Mouse (Mus musculus) monocyte, adult 5-6 weeks (primary cell): ENCODE measurements at regions not wholly inside any gene's neighbourhood (a gene's known extent, or its start where the extent isn't known, plus 50 kb on each side); places are given as distances from the start of the nearest gene placed in this dataset.

Experiments used
- ATAC-seq: fragments of 153-309, 156-312 bp; replicated peaks from 2 replicates; pipeline ENCODE4 v1.8.0; 2017; ENCODE audit warnings: mild to moderate bottlenecking; ENCODE audit not compliant: low TSS enrichment, insufficient number of reproducible peaks, severe bottlenecking, poor library complexity, low FRiP score

GRCm38 (mm10) chr3:143384357-143384756, 502.6 kb upstream of the Pkn2 start:
- no peak for ATAC-seq

GRCm38 (mm10) chr3:143379193-143379592, 497.4 kb upstream of the Pkn2 start:
- no peak for ATAC-seq

GRCm38 (mm10) chr3:143377446-143377845, 495.6 kb upstream of the Pkn2 start:
- no peak for ATAC-seq

GRCm38 (mm10) chr3:143375527-143376061, 493.8 kb upstream of the Pkn2 start:
- no peak for ATAC-seq

- ATAC-seq = no peak
Observed at GRCm38 (mm10) chr3:143373501-143373900, 491.7 kb upstream of the Pkn2 start.

- ATAC-seq = no peak
Observed at GRCm38 (mm10) chr3:143369002-143369401, 487.2 kb upstream of the Pkn2 start.

GRCm38 (mm10) chr3:143340032-143340431, 458.2 kb upstream of the Pkn2 start:
- no peak for ATAC-seq

- ATAC-seq = no peak
Observed at GRCm38 (mm10) chr3:143333339-143333738, 451.5 kb upstream of the Pkn2 start.

GRCm38 (mm10) chr3:143328521-143328920, 446.7 kb upstream of the Pkn2 start:
- no peak for ATAC-seq

- ATAC-seq = no peak
Observed at GRCm38 (mm10) chr3:143327652-143328051, 445.8 kb upstream of the Pkn2 start.

- no peak for ATAC-seq
Observed at GRCm38 (mm10) chr3:143316457-143316856, 434.7 kb upstream of the Pkn2 start.

- no peak for ATAC-seq
Observed at GRCm38 (mm10) chr3:143291793-143292192, 410.0 kb upstream of the Pkn2 start.

- no peak for ATAC-seq
Observed at GRCm38 (mm10) chr3:143264132-143264531, 382.3 kb upstream of the Pkn2 start.

- ATAC-seq = no peak
Observed at GRCm38 (mm10) chr3:143252643-143253042, 370.8 kb upstream of the Pkn2 start.

- no peak for ATAC-seq
Observed at GRCm38 (mm10) chr3:143252008-143252407, 370.2 kb upstream of the Pkn2 start.

- no peak for ATAC-seq
Observed at GRCm38 (mm10) chr3:143242691-143243090, 360.9 kb upstream of the Pkn2 start.

GRCm38 (mm10) chr3:143240545-143241383, 359.0 kb upstream of the Pkn2 start:
- no peak for ATAC-seq

GRCm38 (mm10) chr3:143238546-143238945, 356.7 kb upstream of the Pkn2 start:
- no peak for ATAC-seq

GRCm38 (mm10) chr3:143223999-143224729, 342.4 kb upstream of the Pkn2 start:
- ATAC-seq = no peak
